Mouse (Mus musculus) embryonic fibroblast, embryonic 13.5 days (primary cell): ENCODE data around the gene Tmed10.

Experiments used
- CTCF ChIP-seq: IDR thresholded peaks from 2 replicates; pipeline ENCODE4 v1.5.1; 2011; ENCODE audit warnings: mild to moderate bottlenecking, control low read depth, low read length, moderate library complexity, borderline replicate concordance; ENCODE audit not compliant: insufficient read depth
- POLR2A ChIP-seq: IDR thresholded peaks from 2 replicates; pipeline ENCODE4 v1.6.1; 2011; ENCODE audit warnings: low read depth, mild to moderate bottlenecking, control low read depth, low read length, moderate library complexity

GRCm38 (mm10) chr12:85308651-85309050, 66.0 kb downstream of the Tmed10 start:
- TF ChIP-seq POLR2A, result no peak
- TF ChIP-seq CTCF, result no peak
